Mouse (Mus musculus) layer of hippocampus, adult 9-10 months (tissue): ENCODE measurements around the gene Zscan26.
"Not testable (repeated sequence)": the region's sequence is repeated elsewhere in the genome, so short reads cannot be mapped to it uniquely, and the experiment has no call there.

Source experiments
- DNase-seq: peaks from one replicate; pipeline ENCODE4 v3.0.0; 2022; ENCODE audit warnings: low spot score

Gene Zscan26

GRCm38 (mm10) chr13:21423301-21423700 is 30.2 kb downstream of the Zscan26 start:
- no peak for DNase-seq

GRCm38 (mm10) chr13:21418865-21419264 is 34.7 kb downstream of the Zscan26 start:
- DNase-seq: no peak

GRCm38 (mm10) chr13:21417298-21418010 is 36.1 kb downstream of the Zscan26 start:
- DNase-seq: no peak

GRCm38 (mm10) chr13:21415750-21416149 is 37.8 kb downstream of the Zscan26 start:
- no peak for DNase-seq

- DNase-seq: no peak
Measured at GRCm38 (mm10) chr13:21415266-21415665, 38.3 kb downstream of the Zscan26 start.

GRCm38 (mm10) chr13:21414231-21415212 is 39.0 kb downstream of the Zscan26 start:
- no peak for DNase-seq

GRCm38 (mm10) chr13:21408805-21409459 is 44.6 kb downstream of the Zscan26 start:
- DNase-seq: no peak

GRCm38 (mm10) chr13:21407969-21408804 is 45.3 kb downstream of the Zscan26 start:
- DNase-seq: peak; percentile 65

GRCm38 (mm10) chr13:21407341-21407740 is 46.2 kb downstream of the Zscan26 start:
- no peak for DNase-seq

GRCm38 (mm10) chr13:21402848-21403247 is 50.7 kb downstream of the Zscan26 start:
- no peak for DNase-seq

- peak; percentile 59 for DNase-seq
Measured at GRCm38 (mm10) chr13:21402287-21402846, 51.2 kb downstream of the Zscan26 start, which contains the start of gene Zkscan3. TSS of gene Zkscan3 (minus strand) at chr13:21402755.

- DNase-seq: no peak
Measured at GRCm38 (mm10) chr13:21401636-21402286, 51.8 kb downstream of the Zscan26 start.

- DNase-seq: no peak
Measured at GRCm38 (mm10) chr13:21401166-21401565, 52.4 kb downstream of the Zscan26 start.

- DNase-seq: no peak
Measured at GRCm38 (mm10) chr13:21397486-21397885, 56.0 kb downstream of the Zscan26 start.

GRCm38 (mm10) chr13:21396048-21396447 is 57.5 kb downstream of the Zscan26 start:
- not testable (repeated sequence) for DNase-seq

- no peak for DNase-seq
Measured at GRCm38 (mm10) chr13:21395623-21396022, 57.9 kb downstream of the Zscan26 start.

GRCm38 (mm10) chr13:21395211-21395610 is 58.3 kb downstream of the Zscan26 start:
- DNase-seq: no peak
